Mouse (Mus musculus) intestine, embryonic 16.5 days (tissue): ENCODE data around the gene Ccdc74a. TPM values are rescaled to one million over a fixed set of nuclear protein-coding genes. Genes with fewer than 3 reads are reported as not detected.

Experiments
- ATAC-seq: fragments of 200-750 bp; cut with Nextera tagmentation; 2 replicates; pipeline ENCODE4 v1.8.0; 2017; ENCODE audit warnings: moderate TSS enrichment, moderate library complexity
- H3K27ac ChIP-seq: fragments of 300-500 bp; sonication (generic); 2 replicates; pipeline ENCODE4 v1.5.1; 2014; ENCODE audit warnings: mild to moderate bottlenecking, low read length
- H3K27me3 ChIP-seq: fragments of 300-500 bp; sonication (generic); replicated peaks from 2 replicates; pipeline ENCODE4 v1.6.1; 2014; ENCODE audit warnings: low read length, control low read depth, mixed read lengths; ENCODE audit not compliant: control insufficient read depth, insufficient read depth
- H3K36me3 ChIP-seq: fragments of 300-500 bp; sonication (generic); 2 replicates; pipeline ENCODE4 v1.6.1; 2014; ENCODE audit warnings: low read length, control low read depth; ENCODE audit not compliant: control insufficient read depth, insufficient read depth
- H3K4me1 ChIP-seq: fragments of 300-500 bp; sonication (generic); 2 replicates; pipeline ENCODE4 v1.6.1; 2014; ENCODE audit warnings: low read length, control low read depth, mixed read lengths; ENCODE audit not compliant: control insufficient read depth, insufficient read depth
- H3K4me2 ChIP-seq: fragments of 300-500 bp; sonication (generic); 2 replicates; pipeline ENCODE4 v1.6.1; 2014; ENCODE audit warnings: low read depth, low read length, control low read depth
- H3K4me3 ChIP-seq: fragments of 300-500 bp; sonication (generic); 2 replicates; pipeline ENCODE4 v1.5.1; 2014; ENCODE audit warnings: mild to moderate bottlenecking, low read length
- H3K9ac ChIP-seq: fragments of 300-500 bp; sonication (generic); 2 replicates; pipeline ENCODE4 v1.6.1; 2014; ENCODE audit warnings: low read depth, low read length
- H3K9me3 ChIP-seq: fragments of 300-500 bp; sonication (generic); 2 replicates; pipeline ENCODE4 v1.6.1; 2016; ENCODE audit warnings: low read length, control low read depth; ENCODE audit not compliant: control insufficient read depth
- WGBS: fragments of 180-500 bp; shearing (Covaris S2); extraction: QIAGEN DNeasy Blood & Tissue Kit; methylation state at CpG from one replicate; pipeline ENCODE4 v1.1.7; 2014; 5-methylcytosine and 5-hydroxymethylcytosine counted together
- polyA plus RNA-seq: library from polyadenylated mRNA; unstranded; fragments of >200 nt; fragmentation: Nextera tagmentation; extraction: Ambion mirVana; gene quantifications from 2 replicates; pipeline ENCODE4 v1.2.1, GENCODE M21; 2015

Gene Ccdc74a
- polyA plus RNA-seq, 1 experiment from 2014 or later: 5.0 TPM

GRCm38 (mm10) chr16:17619198-17620105 is 26.8 kb upstream of the Ccdc74a start, which contains the start of gene Smpd4:
Gene Smpd4 (plus strand): TSS chr16:17619354.
- H3K4me1 ChIP-seq: peaks cover 10% of the 10 kb centered on the region
- no peaks in the 10 kb centered on the region for H3K27me3 ChIP-seq
- peak within 1 kb of the TSS; percentile 96 for H3K9ac ChIP-seq
- H3K27ac ChIP-seq: no peak within 1 kb of the TSS
- H3K4me2 ChIP-seq: peak within 1 kb of the TSS; percentile 75
- peak; percentile 76 for ATAC-seq
- peak within 1 kb of the TSS; percentile 99 for H3K4me3 ChIP-seq
- H3K9me3 ChIP-seq: no peaks in the 10 kb centered on the region
- H3K36me3 ChIP-seq: no peaks in the 10 kb centered on the region
- WGBS: 2% methylated on average over 60 of the region's 60 CpGs

GRCm38 (mm10) chr16:17621936-17622335 is 24.3 kb upstream of the Ccdc74a start:
- H3K36me3 ChIP-seq: no peaks in the 10 kb centered on the region; the same call in 1 of the 2 replicates
- H3K4me2 ChIP-seq: no peak overlapping the region
- no peak for ATAC-seq

GRCm38 (mm10) chr16:17625488-17626268 is 20.6 kb upstream of the Ccdc74a start:
- Histone ChIP-seq H3K4me3 (no peak overlapping the region), H3K4me1 (peaks cover under 1% of the 10 kb centered on the region; the same call in 1 of the 2 replicates), H3K4me2 (no peak overlapping the region), H3K36me3 (peaks cover 15% of the 10 kb centered on the region; the same call in 1 of the 2 replicates), H3K27ac (no peak overlapping the region), H3K27me3 (no peaks in the 10 kb centered on the region), H3K9ac (no peak overlapping the region), H3K9me3 (no peaks in the 10 kb centered on the region)
- WGBS: 63% methylated on average over 8 of the region's 8 CpGs
- peak; percentile 46; the same call in 1 of the 2 replicates for ATAC-seq

More at GRCm38 (mm10) chr16:17621936-17622335, 24.3 kb upstream of the Ccdc74a start:
- Histone ChIP-seq H3K27ac (no peak overlapping the region), H3K27me3 (no peaks in the 10 kb centered on the region), H3K9ac (no peak overlapping the region), H3K4me1 (peaks cover 10% of the 10 kb centered on the region), H3K9me3 (no peaks in the 10 kb centered on the region), H3K4me3 (no peak overlapping the region)
- WGBS: 83% methylated on average over 1 of the region's 1 CpGs

- peaks cover 15% of the 10 kb centered on the region; the same call in 1 of the 2 replicates for H3K36me3 ChIP-seq
- no peak for ATAC-seq
- H3K9me3 ChIP-seq: no peaks in the 10 kb centered on the region
- no peak overlapping the region for H3K4me3 ChIP-seq
- no peak overlapping the region for H3K9ac ChIP-seq
- H3K4me2 ChIP-seq: no peak overlapping the region
- no peaks in the 10 kb centered on the region for H3K4me1 ChIP-seq
- H3K27me3 ChIP-seq: no peaks in the 10 kb centered on the region
- H3K27ac ChIP-seq: no peak overlapping the region
- 94% methylated on average over 5 of the region's 5 CpGs for WGBS
These were observed 20.1 kb upstream of the Ccdc74a start for GRCm38 (mm10) chr16:17626269-17626555.

GRCm38 (mm10) chr16:17632580-17632979 is 13.7 kb upstream of the Ccdc74a start:
- Histone ChIP-seq H3K4me2 (no peak overlapping the region), H3K9ac (no peak overlapping the region), H3K9me3 (no peaks in the 10 kb centered on the region), H3K36me3 (peaks cover 10% of the 10 kb centered on the region), H3K27me3 (no peaks in the 10 kb centered on the region), H3K27ac (no peak overlapping the region), H3K4me1 (no peaks in the 10 kb centered on the region), H3K4me3 (no peak overlapping the region)
- WGBS: 91% methylated on average over 2 of the region's 2 CpGs
- ATAC-seq: no peak

GRCm38 (mm10) chr16:17633481-17634181 is 12.6 kb upstream of the Ccdc74a start:
- H3K4me2 ChIP-seq: no peak overlapping the region
- no peak overlapping the region for H3K9ac ChIP-seq
- H3K4me3 ChIP-seq: no peak overlapping the region
- H3K4me1 ChIP-seq: no peaks in the 10 kb centered on the region
- no peak for ATAC-seq
- H3K9me3 ChIP-seq: no peaks in the 10 kb centered on the region
- no peaks in the 10 kb centered on the region for H3K27me3 ChIP-seq
- 76% methylated on average over 8 of the region's 8 CpGs for WGBS
- H3K36me3 ChIP-seq: peaks cover 12% of the 10 kb centered on the region; the same call in 1 of the 2 replicates
- H3K27ac ChIP-seq: no peak overlapping the region

GRCm38 (mm10) chr16:17636904-17637303 is 9.4 kb upstream of the Ccdc74a start:
- Histone ChIP-seq H3K9ac (no peak overlapping the region), H3K4me3 (no peak overlapping the region), H3K9me3 (no peaks in the 10 kb centered on the region), H3K4me1 (no peaks in the 10 kb centered on the region), H3K4me2 (no peak overlapping the region), H3K36me3 (peaks cover 15% of the 10 kb centered on the region), H3K27ac (no peak overlapping the region), H3K27me3 (no peaks in the 10 kb centered on the region)
- no peak for ATAC-seq
- 88% methylated on average over 2 of the region's 2 CpGs for WGBS

- Histone ChIP-seq H3K27me3 (no peaks in the 10 kb centered on the region), H3K27ac (no peak overlapping the region), H3K9me3 (no peaks in the 10 kb centered on the region), H3K36me3 (peaks cover 21% of the 10 kb centered on the region), H3K4me1 (no peaks in the 10 kb centered on the region), H3K4me2 (no peak overlapping the region), H3K4me3 (no peak overlapping the region), H3K9ac (no peak overlapping the region)
- ATAC-seq: peak; percentile 41; the same call in 1 of the 2 replicates
- 78% methylated on average over 2 of the region's 2 CpGs for WGBS
These were observed 8.7 kb upstream of the Ccdc74a start for GRCm38 (mm10) chr16:17637610-17638009.
